Mouse (Mus musculus) embryonic facial prominence, embryonic 11.5 days (tissue): ENCODE results near the gene Lrrc25. TPM values are rescaled to one million over a fixed set of nuclear protein-coding genes. Genes with fewer than 3 reads are reported as not detected.
A peak's percentile ranks its signal among the peaks of the same experiment; 100 is the strongest.

Experiments used
- ATAC-seq: fragments of 200-750 bp; cut with Nextera tagmentation; replicated peaks from 2 replicates; pipeline ENCODE4 v1.8.0; 2017; ENCODE audit warnings: low read depth; ENCODE audit not compliant: insufficient number of reproducible peaks, low FRiP score, low TSS enrichment
- DNase-seq: peaks from one replicate; pipeline ENCODE4 v3.0.0-alpha.2; 2015; ENCODE audit warnings: low spot score
- H3K27ac ChIP-seq: fragments of 300-500 bp; sonication (generic); replicated peaks from 2 replicates; pipeline ENCODE4 v1.5.1; 2014; ENCODE audit warnings: mild to moderate bottlenecking, low read depth, low read length, control low read depth
- H3K27me3 ChIP-seq: fragments of 300-500 bp; sonication (generic); 2 replicates; pipeline ENCODE4 v1.6.1; 2014; ENCODE audit warnings: mild to moderate bottlenecking, low read length, moderate library complexity, mixed read lengths; ENCODE audit not compliant: control insufficient read depth, insufficient read depth
- H3K36me3 ChIP-seq: fragments of 300-500 bp; sonication (generic); replicated peaks from 2 replicates; pipeline ENCODE4 v1.6.1; 2014; ENCODE audit warnings: low read depth, mild to moderate bottlenecking, low read length, moderate library complexity, mixed read lengths; ENCODE audit not compliant: control insufficient read depth, insufficient read depth
- H3K4me1 ChIP-seq: fragments of 300-500 bp; sonication (generic); 2 replicates; pipeline ENCODE4 v1.6.1; 2014; ENCODE audit warnings: low read length, mixed read lengths; ENCODE audit not compliant: control insufficient read depth, insufficient read depth
- H3K4me2 ChIP-seq: fragments of 300-500 bp; sonication (generic); 2 replicates; pipeline ENCODE4 v1.6.1; 2014; ENCODE audit warnings: low read depth, mild to moderate bottlenecking, control low read depth, low read length, moderate library complexity
- H3K4me3 ChIP-seq: fragments of 300-500 bp; sonication (generic); 2 replicates; pipeline ENCODE4 v1.5.1; 2014; ENCODE audit warnings: low read depth, low read length, control low read depth
- H3K9ac ChIP-seq: fragments of 300-500 bp; sonication (generic); replicated peaks from 2 replicates; pipeline ENCODE4 v1.6.1; 2014; ENCODE audit warnings: mild to moderate bottlenecking, control low read depth, low read length
- H3K9me3 ChIP-seq: fragments of 300-500 bp; sonication (generic); replicated peaks from 2 replicates; pipeline ENCODE4 v1.6.1; 2016; ENCODE audit warnings: mild to moderate bottlenecking, low read length, inconsistent platforms, mixed read lengths; ENCODE audit not compliant: control insufficient read depth
- WGBS: fragments of 180-500 bp; shearing (Covaris S2); extraction: QIAGEN DNeasy Blood & Tissue Kit; methylation state at CpG from one replicate; pipeline ENCODE4 v1.1.7; 2014; 5-methylcytosine and 5-hydroxymethylcytosine counted together
- polyA plus RNA-seq: library from polyadenylated mRNA; unstranded; fragments of >200 nt; fragmentation: Nextera tagmentation; extraction: Ambion mirVana; gene quantifications from 2 replicates; pipeline ENCODE4 v1.2.1, GENCODE M21; 2014

The Lrrc25 gene
- 0.32 and 0.98 TPM in 2 replicates for polyA plus RNA-seq

DNA sequence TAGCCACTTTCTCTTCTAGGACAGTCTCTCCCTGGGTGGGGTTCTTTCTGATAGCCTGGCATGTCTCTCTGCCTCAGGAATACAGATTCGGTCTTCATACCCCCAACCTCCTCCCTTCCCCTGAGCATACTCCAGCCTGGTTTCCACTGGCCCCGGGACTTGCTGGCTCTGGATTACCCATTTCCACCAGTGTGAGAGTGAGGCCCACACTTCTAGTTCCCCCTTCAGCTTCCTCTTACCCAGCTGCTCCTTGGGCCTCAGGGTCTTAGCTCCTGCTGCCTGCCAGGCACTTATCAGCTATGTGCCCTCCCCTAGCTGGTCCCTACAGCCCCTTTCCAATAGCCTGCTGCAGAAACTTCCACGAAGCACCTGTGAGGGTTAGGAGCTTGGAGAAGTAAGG lies at the start of gene Lrrc25:
Gene Lrrc25 (plus strand): TSS at position 262 of the 400 bp plus-strand sequence.
- no peaks in the 10 kb centered on the region for H3K4me1 ChIP-seq
- H3K27me3 ChIP-seq: no peaks in the 10 kb centered on the region
- H3K4me3 ChIP-seq: no peak within 1 kb of the TSS
- ATAC-seq (no peak), DNase-seq (no peak)
- H3K4me2 ChIP-seq: no peak within 1 kb of the TSS
- 87% methylated on average over 3 of the region's 3 CpGs for WGBS
- H3K36me3 ChIP-seq: no peaks in the 10 kb centered on the region
- H3K9ac ChIP-seq: no peak within 1 kb of the TSS
- H3K9me3 ChIP-seq: no peaks in the 10 kb centered on the region
- no peak within 1 kb of the TSS for H3K27ac ChIP-seq

DNA sequence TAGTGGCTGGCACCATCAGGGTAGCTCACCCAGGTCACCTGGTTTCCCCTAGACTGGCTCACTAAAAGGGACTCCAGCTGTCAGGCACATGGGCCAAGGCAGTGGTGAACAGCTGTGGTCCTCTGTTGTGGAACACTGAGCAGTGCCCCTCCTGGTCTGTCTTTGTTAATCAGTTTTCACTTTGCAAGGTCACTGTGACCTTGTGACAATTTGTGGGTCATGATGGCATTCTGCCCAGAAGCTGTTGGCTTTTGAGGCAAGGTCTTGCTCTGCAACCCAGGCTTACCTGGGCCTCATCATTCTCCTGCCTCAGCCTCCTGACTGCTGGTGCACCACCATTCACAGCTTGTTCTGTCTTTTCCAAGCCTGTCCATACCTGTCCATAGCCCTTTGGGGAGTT lies 45.6 kb upstream of the Lrrc25 start:
- no peak; the same call in 1 of the 2 replicates for ATAC-seq

DNA sequence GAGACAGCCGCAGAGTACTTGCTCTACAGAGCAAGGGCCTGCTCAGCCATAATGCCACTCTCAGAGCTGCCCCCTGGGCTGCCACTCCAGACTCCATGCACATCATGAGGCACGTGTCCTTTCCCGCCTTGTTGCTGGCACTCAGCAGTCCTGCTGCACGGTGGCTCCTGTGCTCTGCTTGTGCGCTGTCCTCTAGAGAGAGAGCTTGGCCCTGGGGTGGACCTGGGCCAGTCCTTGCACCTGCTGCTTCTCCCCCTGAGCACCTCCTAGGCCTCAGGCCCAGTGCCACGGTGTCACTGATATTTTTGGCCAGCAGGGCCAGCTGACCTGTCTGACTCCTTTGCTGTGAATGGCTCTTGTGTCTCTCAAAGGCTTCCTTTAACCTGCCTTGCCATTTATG lies 45.0 kb upstream of the Lrrc25 start:
- H3K4me2 ChIP-seq: no peak overlapping the region
- no peaks in the 10 kb centered on the region for H3K9me3 ChIP-seq
- no peak overlapping the region for H3K9ac ChIP-seq
- WGBS: 84% methylated on average over 6 of the region's 6 CpGs
- no peak overlapping the region for H3K27ac ChIP-seq
- no peak for DNase-seq
- no peaks in the 10 kb centered on the region for H3K36me3 ChIP-seq
- no peak for ATAC-seq
- H3K27me3 ChIP-seq: no peaks in the 10 kb centered on the region
- no peaks in the 10 kb centered on the region for H3K4me1 ChIP-seq
- no peak overlapping the region for H3K4me3 ChIP-seq

More for the DNA sequence above, 45.6 kb upstream of the Lrrc25 start:
- no peak overlapping the region for H3K4me2 ChIP-seq
- DNase-seq: no peak
- no peaks in the 10 kb centered on the region for H3K4me1 ChIP-seq
- H3K4me3 ChIP-seq: no peak overlapping the region
- no peak overlapping the region for H3K9ac ChIP-seq
- no peaks in the 10 kb centered on the region for H3K27me3 ChIP-seq
- H3K9me3 ChIP-seq: no peaks in the 10 kb centered on the region
- H3K36me3 ChIP-seq: no peaks in the 10 kb centered on the region
- no peak overlapping the region for H3K27ac ChIP-seq

DNA sequence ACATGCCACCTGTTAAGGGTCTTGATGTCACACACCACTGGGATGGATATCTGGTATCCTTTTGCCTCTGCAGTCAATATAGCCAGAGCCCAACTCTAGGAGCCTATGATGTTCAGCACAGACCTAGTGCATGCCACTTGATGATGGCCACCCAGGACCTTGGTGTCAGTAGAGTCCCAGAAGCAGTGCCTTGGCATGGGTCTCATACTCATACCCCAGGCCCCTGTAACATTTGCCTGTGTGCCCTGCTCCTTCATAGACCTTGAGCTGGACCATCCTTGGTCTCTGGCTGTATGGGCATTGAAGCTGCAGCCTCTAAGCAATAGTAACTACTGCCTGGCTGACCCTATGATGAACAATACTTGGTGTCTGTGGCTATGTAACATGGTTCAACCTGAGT lies 41.7 kb upstream of the Lrrc25 start:
- no peaks in the 10 kb centered on the region for H3K9me3 ChIP-seq
- H3K36me3 ChIP-seq: no peaks in the 10 kb centered on the region
- H3K9ac ChIP-seq: no peak overlapping the region
- H3K4me2 ChIP-seq: no peak overlapping the region
- ATAC-seq: no peak
- H3K27me3 ChIP-seq: no peaks in the 10 kb centered on the region
- H3K4me1 ChIP-seq: no peaks in the 10 kb centered on the region
- DNase-seq: no peak
- H3K27ac ChIP-seq: no peak overlapping the region
- no peak overlapping the region for H3K4me3 ChIP-seq

DNA sequence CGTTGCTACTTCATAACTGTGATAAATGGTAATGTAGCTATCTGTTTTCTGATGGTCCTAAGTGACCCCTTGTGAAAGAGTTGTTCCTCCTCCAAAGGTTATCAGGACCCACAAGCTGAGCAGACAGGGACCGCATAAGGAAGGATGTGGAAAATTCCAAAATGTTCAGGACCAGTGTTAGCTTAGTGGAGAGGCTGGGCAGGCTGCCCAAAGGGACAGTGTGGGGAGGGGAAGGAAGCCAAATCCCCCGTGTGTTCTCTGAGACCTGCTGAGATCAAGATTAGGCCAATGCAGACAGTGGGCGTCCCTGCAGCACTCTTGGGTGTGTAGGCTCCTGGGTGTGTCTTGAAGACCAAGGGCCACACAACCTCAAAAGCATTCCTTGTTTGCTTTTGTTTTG lies 41.0 kb upstream of the Lrrc25 start:
- no peaks in the 10 kb centered on the region for H3K4me1 ChIP-seq
- no peak for ATAC-seq
- H3K27ac ChIP-seq: no peak overlapping the region
- no peaks in the 10 kb centered on the region for H3K27me3 ChIP-seq
- H3K36me3 ChIP-seq: no peaks in the 10 kb centered on the region
- H3K9ac ChIP-seq: no peak overlapping the region
- 87% methylated on average over 4 of the region's 4 CpGs for WGBS
- DNase-seq: no peak
- H3K4me2 ChIP-seq: no peak overlapping the region
- H3K9me3 ChIP-seq: no peaks in the 10 kb centered on the region
- H3K4me3 ChIP-seq: no peak overlapping the region

DNA sequence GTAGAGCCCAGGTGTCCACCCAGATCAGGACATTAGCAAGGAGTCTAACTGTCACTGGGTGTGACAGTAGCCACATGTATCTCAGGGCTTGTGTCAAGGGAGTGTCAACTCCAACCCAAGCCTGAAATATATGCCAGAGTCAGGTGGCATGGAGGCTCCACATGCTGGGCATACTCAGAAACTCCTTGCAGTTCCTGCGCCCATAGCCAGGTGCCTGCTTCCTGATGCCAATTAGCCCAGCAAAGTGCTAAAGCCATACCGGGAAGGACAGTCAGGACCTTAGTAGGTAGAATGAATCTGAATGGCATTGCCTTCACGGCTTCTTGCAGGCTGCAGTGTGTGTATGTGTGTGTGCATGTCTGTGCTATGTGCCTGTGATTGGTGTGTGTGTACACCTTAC lies 38.7 kb upstream of the Lrrc25 start:
- Histone ChIP-seq H3K27me3 (no peaks in the 10 kb centered on the region), H3K36me3 (peaks cover 5% of the 10 kb centered on the region), H3K4me2 (no peak overlapping the region), H3K9ac (no peak overlapping the region), H3K4me3 (no peak overlapping the region), H3K27ac (no peak overlapping the region), H3K4me1 (no peaks in the 10 kb centered on the region), H3K9me3 (no peaks in the 10 kb centered on the region)
- WGBS: 90% methylated on average over 3 of the region's 3 CpGs
- DNase-seq: no peak
- no peak for ATAC-seq

DNA sequence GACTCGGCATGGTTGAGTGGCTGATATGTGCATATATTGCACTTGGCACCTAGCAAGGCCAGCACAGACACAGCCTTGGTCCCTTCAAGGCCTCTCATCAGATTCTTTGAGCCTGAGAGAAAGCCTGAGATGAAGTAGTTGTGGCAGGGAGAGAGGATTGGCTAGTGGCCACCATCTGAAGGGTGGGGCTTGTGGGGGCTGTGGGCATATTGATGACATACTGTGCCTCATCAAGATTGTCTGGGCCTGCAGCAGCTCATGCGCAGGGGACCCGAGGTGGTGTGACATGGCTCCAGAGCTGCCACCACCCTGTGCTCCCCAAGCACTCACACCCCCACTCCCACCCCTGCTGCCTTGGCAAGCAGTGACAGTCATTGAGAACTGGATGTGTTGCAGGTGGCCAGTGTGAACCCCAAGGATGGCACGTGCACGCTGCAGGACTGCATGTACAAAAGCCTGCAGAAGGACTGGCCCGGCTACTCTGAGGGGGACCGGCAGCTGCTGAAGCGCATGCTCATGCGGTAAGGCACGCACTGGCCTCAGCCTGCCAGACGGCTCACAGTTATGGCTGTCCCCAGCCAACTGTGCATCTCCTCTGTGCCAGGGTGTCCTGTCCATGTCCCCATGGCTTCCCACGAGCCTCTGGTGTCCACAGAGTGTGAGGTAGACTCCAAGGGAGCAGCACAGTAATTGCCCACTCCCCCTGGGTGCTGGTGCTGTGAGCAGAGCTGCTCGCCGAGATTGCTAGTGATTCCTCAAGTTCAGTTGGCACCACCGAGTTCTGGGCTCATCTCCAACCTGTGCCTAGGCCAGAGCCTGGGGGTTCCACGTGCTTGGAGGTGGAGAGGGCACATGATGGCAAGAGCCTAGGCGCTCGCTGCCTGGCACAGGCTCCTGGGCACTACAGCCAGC lies 32.2 kb upstream of the Lrrc25 start:
- H3K36me3 ChIP-seq: peaks cover 11% of the 10 kb centered on the region
- H3K9ac ChIP-seq: no peak overlapping the region
- WGBS: 89% methylated on average over 18 of the region's 18 CpGs
- no peak overlapping the region for H3K4me3 ChIP-seq
- no peak overlapping the region for H3K4me2 ChIP-seq
- H3K27me3 ChIP-seq: no peaks in the 10 kb centered on the region
- no peak for DNase-seq
- no peak overlapping the region for H3K27ac ChIP-seq
- H3K9me3 ChIP-seq: no peaks in the 10 kb centered on the region
- no peaks in the 10 kb centered on the region for H3K4me1 ChIP-seq
- no peak for ATAC-seq

DNA sequence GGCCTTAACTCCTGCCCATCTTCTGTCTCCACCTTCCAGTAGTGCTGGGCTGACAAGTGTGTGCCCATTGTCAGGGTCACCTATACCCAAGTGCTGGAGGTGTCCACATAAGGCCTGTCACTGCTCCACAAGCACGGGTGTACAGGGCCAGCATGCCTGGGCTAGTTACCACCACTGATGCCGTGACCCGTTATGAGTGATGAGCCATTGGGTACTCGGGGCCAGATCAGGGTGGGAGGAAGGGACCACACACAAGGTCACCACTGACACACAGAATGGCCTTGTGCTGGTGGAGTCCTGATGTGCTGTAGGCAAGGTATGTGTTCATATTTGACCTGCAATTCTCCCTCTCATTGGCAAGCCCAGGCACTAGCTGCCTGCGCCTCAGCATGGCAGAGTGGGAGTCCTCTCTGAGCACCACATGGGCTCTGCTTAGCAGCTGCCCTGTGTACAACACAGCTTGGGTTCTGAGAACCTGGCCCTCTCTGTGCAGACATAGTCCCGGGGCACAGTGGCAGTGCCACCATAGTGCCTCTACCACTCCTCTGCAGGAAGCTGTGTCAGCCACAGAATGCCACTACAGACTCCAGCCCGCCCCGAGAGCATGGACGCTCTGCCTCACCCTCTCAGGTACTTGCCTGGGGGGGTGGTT lies 31.2 kb upstream of the Lrrc25 start:
- no peak overlapping the region for H3K4me3 ChIP-seq
- H3K4me2 ChIP-seq: no peak overlapping the region
- H3K9me3 ChIP-seq: no peaks in the 10 kb centered on the region
- ATAC-seq (peak; percentile 19; the same call in 1 of the 2 replicates), DNase-seq (no peak)
- H3K4me1 ChIP-seq: no peaks in the 10 kb centered on the region
- peaks cover 11% of the 10 kb centered on the region for H3K36me3 ChIP-seq
- no peak overlapping the region for H3K27ac ChIP-seq
- H3K9ac ChIP-seq: no peak overlapping the region
- WGBS: 91% methylated on average over 9 of the region's 9 CpGs
- H3K27me3 ChIP-seq: no peaks in the 10 kb centered on the region
